Mouse (Mus musculus): ENCODE measurements around the gene Sbk3. TPM values are rescaled to one million over a fixed set of nuclear protein-coding genes. Genes with fewer than 3 reads are reported as not detected.

The Sbk3 gene
- not detected for polyA plus RNA-seq (2015; fragmentation: Illumina TruSeq; extraction: RNeasy Lipid Tissue Mini Kit (QIAGEN cat#74804); ENCODE audit: insufficient read depth, low replicate concordance)

DNA sequence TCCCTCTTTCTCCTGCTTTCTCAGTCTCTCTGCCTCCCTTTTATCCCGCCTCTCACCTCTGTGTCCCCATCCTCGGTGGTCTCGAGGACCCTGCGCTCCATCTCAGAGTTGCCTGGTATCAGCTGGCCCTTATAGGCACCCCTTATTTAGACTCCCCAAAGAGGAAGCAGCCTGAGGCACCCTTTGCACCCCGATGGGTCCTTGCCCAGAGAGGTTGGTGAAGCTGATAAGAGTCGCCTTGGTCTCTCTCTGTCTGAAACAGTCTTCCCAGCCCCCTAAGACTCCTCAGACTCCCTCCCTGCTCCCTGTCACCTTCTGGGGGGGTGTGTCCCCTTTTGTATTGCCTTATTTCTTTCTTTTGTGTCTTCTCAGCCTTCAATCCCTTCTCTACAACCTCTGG, at the start of gene Sbk3:
Gene Sbk3, minus strand, starts transcription at position 101 of the 400 bp plus-strand sequence.

DNA sequence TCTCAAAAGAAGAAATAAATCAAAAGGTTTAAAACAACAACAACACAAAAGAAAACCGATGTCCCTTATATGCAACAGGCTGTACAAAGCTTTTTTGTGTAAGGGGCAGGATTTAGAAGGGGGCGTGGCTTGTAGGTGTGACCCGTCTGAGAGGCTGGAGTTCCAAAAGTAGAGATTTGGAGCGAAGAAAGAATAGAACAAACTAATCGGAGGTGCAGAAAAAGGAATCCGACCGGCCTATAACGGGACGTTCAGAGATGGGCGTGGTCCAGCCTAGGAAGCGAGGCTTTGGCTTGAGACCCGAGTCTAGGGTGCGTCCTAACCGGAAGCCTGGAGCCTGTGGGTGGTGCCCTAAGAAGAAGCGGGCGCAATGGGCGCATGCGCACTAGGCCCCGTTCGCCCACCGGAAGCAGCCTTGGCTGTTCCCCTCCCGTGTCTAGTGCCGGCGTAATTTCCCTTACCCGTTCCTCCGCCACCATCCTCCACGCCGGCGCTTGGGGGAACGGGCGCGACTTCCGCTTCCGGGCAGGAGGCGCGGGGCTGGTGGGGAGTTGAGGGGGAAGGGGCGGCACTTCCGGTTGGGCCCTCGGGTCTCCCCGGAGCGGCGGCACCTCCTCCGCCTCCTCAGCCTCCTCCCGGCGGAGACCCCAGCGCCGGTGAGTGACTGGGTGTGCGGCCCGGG, 49.2 kb upstream of the Sbk3 start, which contains the start of the genes Zfp865 and Ccdc106:
Gene Zfp865, plus strand, starts transcription at position 377 of the 682 bp plus-strand sequence.
Gene Ccdc106, plus strand, starts transcription at position 554 of the 682 bp plus-strand sequence.

DNA sequence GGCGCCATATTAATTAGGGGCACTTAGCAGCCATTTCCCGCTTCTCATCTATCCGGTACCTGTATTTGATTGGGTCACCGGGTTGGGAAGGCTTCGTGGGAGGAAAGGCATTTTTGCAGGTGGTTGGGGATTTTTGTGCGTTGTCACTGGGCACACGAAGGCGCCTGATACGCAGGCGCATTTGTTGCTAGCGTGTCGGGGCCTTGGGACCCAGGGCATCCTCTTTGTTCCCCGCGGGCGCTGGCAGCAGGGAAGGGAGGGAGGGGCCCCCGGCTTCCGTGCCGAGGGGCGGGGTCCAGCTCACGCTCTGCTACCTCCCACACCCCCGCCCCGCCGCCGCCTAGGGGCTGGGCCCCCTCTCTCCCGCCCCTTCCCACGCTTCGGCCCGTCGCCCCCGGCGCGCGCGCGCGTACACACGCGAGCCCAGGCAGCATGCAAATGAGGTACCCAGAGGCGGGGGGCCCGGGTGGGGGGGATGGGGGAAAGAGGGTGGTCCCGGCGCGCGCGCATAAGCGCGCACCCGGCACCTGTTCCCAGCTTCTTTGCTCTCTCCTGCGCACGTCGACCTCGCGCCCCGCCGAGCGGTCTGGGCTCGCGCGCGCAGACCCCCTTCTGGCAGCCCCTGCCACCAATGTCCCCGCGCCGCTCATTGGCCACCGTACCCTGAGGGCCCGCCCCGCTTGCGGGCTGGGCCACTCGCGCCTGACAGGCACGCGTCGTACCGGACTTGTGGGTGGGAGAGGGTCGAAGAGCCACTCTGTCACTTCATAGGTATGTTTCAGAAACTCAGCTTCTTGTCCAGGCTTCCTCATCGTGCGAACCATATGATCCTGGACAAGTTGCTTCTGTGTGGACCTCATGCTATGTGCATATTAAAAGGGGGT, 44.4 kb upstream of the Sbk3 start, which contains the start of gene Gm44973:
Gene Gm44973, plus strand, starts transcription at position 379 of the 884 bp plus-strand sequence.

DNA sequence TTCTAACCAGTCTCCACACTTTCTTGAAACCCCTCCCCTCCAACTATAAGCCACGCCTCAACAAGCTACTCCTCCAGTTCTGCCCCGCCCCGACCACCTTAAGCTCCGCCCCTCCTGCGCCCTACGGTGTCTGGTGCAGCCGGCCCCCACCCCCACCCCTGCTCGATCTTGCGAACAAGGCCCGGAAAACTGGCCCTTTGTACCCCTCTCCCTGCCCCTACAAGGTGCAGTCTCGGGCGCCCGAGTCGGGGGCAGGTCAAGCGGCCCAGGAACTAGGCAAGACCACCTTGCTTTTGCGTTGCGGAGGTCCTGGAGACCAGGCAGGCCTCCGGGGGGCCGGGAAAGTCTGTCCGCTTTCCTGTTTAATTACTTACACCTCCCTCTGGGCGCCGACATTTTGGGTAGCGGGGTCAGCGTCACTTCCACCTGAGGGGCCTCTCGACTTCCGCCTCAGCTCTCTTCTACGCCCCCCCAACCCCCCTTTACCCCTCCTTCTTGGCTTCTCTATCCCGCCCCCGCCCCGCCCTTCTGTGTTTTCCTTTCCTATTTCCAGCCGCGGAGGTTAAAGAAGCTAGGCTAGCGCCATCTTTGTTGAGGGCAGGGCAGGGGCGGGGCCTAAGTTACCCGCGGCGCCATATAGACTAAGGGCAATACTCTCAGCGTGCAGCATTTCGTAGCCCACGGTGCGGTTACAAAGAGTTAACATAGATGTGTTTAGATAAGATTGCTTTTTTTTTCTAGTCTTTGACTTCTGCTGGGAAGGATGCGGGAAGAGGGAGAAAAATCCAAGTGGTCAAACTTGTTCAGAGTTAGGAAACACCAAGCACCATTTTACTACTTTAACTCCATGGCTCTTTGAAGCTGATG, 43.5 kb upstream of the Sbk3 start, which contains the start of the genes Zfp524 and Fiz1:
Gene Zfp524, plus strand, starts transcription at position 165 of the 867 bp plus-strand sequence.
Gene Fiz1, minus strand, starts transcription at position 447 of the 867 bp plus-strand sequence.

DNA sequence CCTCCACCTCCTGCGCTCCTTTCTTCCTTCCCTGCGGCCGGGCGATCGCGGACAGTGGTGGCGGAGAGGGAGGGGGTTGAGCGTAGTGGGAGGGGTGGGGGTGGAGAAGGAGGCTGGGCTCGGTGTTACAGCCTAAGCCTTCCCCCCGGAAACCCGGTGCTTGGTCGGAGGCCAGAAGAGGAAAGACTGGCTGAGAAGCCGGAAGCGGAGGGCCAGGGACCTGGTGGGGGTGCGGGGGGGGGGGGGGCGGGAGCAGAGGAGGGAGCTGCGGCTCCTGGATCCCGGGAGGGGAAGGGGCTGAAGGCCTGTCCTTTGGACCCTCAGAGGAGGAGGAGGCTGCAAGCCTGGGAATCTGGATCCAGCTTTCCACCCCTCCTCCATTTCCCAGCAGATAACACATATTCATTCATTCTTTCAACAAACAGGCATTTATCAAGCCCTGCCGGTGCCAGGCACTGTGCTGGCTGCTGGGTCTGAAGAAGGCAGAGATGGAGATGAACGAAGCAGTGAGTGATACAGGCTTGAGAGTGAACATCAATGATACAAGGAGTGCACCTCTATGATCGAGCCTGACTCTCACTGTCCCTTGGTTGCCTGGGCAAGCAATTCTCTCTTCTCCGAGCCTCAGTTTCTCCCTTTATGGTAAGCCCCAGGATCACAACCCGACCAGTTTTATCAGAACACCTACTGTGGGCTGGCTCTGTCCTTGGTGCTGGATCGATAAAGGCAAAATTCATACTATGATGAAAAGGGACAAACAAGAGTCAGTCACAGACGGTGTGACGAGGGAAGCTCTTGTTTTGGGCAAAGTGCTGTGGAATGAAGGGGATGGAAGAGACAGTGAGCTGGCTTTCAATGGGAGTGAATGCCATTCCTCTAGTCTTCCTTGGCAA, 25.3 kb upstream of the Sbk3 start, which contains the start of gene Zfp579:
Gene Zfp579, minus strand, starts transcription at position 156 of the 893 bp plus-strand sequence.

DNA sequence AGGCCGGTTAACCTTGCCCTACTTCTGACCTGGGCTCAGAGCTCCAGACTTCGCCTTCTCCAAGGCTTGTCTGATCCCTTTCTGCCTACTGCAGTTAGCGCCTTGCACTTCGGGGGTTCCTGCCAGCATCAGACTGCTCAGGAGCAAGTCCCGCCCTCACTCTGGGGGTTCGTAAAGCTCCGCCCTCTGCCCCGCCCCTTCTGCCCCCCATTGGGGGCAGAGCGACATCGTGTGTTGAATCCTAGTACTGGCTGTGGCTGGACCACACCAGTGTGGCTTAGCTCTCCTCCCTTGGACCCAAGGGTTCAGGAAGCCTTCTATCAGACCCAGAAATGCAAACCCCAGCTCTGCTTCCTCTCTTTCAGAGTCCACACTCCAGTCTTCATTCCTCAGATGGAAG, 6.7 kb downstream of the Sbk3 start, which contains the start of gene Sbk2:
Gene Sbk2, minus strand, starts transcription at position 135 of the 400 bp plus-strand sequence.

DNA sequence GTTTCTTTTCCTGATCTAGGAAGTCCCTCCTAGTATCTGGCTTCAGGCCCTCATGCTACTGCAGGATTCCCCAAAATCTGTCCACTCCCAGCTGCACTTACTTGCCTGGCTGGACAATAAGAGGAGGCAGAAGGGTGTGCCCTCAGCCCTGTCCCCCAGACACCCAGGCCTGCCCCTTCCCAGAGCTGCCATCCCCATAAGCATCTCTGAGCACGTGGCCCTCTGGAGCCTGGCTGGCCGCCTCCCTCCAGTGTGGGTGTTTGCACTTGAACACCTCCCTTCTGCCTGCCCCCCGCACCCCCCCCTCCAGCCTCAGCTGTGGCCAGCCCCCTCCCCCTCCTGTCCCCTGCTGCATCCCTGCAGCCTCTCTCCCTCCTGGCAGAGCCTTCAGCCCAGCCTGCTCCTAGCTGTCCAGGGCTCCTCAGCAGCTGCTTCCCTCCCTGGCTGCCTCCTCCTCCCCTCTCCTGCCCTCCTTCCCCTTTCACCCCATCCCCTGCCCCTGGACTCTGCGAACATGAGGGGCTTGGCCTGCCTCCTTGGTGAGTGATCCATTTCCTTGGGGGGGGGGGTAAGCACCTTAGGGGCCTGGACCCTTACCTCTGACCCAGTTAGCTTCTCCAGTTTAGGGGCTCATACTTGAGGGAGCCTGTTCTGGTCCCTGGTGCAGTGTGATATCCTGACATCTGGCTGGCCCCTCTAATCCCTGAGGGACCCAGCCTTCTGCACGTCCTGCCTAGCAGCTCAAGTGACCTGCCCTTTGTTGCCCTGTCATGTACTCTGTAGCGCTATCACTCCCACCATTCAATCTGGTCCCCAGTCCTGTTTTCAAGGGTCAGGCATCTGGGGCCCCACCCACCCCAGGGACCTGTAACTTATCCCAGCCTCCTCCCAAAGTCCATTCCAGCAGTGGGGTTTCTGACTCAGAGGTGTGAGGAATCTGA, 45.3 kb downstream of the Sbk3 start, which contains the start of gene Ssc5d:
Gene Ssc5d, plus strand, starts transcription at position 345 of the 941 bp plus-strand sequence.

DNA sequence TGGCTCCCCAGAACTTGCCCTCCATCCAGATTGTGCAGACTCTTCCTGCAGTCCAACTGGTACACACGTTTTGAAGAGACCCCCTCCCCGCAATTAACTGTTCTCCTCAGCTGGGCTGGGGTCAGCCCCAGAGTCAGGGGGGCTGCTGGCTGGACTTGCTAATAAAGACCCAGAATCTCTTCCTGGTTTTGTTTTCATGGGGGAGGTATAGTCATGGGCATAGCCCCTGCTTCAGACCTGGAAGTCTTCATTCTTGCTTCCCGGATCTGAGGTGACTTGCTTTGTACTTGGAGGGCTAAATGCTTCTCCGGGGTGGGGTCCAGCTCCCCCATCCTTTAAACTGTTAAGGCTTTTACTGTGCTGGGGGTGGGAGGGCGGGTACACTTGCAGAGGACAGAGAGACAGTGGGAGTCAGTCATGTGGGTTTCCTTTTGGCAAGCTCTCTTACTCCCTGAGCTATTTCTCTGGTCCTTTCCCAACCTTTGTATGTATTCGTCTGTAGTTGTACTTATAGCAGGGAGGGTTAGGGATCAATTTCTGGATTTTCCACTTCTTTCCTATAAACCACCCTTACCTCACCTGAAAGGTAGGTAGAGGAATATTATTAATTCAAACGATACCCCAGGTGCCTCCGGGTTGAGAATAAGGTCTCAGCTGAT, 49.0 kb downstream of the Sbk3 start, which contains the start of gene Nat14:
Gene Nat14, plus strand, starts transcription at position 205 of the 659 bp plus-strand sequence.

Other genes with a start within 250 kb of the Sbk3 start
- 8.1 TPM for gene Tmem150b, start 245.9 kb downstream of the Sbk3 start, polyA plus RNA-seq (2015; fragmentation: Illumina TruSeq; extraction: RNeasy Lipid Tissue Mini Kit (QIAGEN cat#74804); ENCODE audit: insufficient read depth, low replicate concordance)
- gene Kmt5c, start 231.1 kb downstream of the Sbk3 start, polyA plus RNA-seq (2015; fragmentation: Illumina TruSeq; extraction: RNeasy Lipid Tissue Mini Kit (QIAGEN cat#74804); ENCODE audit: insufficient read depth, low replicate concordance), result 30.4 TPM
- 5.1 TPM for gene Cox6b2, start 218.1 kb downstream of the Sbk3 start, polyA plus RNA-seq (2015; fragmentation: Illumina TruSeq; extraction: RNeasy Lipid Tissue Mini Kit (QIAGEN cat#74804); ENCODE audit: insufficient read depth, low replicate concordance)
- not detected for gene Fam71e2, start 199.9 kb downstream of the Sbk3 start, polyA plus RNA-seq (2015; fragmentation: Illumina TruSeq; extraction: RNeasy Lipid Tissue Mini Kit (QIAGEN cat#74804); ENCODE audit: insufficient read depth, low replicate concordance)
- gene Il11, start 188.3 kb downstream of the Sbk3 start, polyA plus RNA-seq (2015; fragmentation: Illumina TruSeq; extraction: RNeasy Lipid Tissue Mini Kit (QIAGEN cat#74804); ENCODE audit: insufficient read depth, low replicate concordance), result 0.11 TPM
- gene Tmem190, start 188.2 kb downstream of the Sbk3 start, polyA plus RNA-seq (2015; fragmentation: Illumina TruSeq; extraction: RNeasy Lipid Tissue Mini Kit (QIAGEN cat#74804); ENCODE audit: insufficient read depth, low replicate concordance), result not detected
- gene Tmem238, start 181.5 kb downstream of the Sbk3 start, polyA plus RNA-seq (2015; fragmentation: Illumina TruSeq; extraction: RNeasy Lipid Tissue Mini Kit (QIAGEN cat#74804); ENCODE audit: insufficient read depth, low replicate concordance), result 1.6 TPM
- gene Rpl28, start 178.3 kb downstream of the Sbk3 start, polyA plus RNA-seq (2015; fragmentation: Illumina TruSeq; extraction: RNeasy Lipid Tissue Mini Kit (QIAGEN cat#74804); ENCODE audit: insufficient read depth, low replicate concordance), result 457 TPM
- gene Ube2s, start 158.6 kb downstream of the Sbk3 start, polyA plus RNA-seq (2015; fragmentation: Illumina TruSeq; extraction: RNeasy Lipid Tissue Mini Kit (QIAGEN cat#74804); ENCODE audit: insufficient read depth, low replicate concordance), result 78.0 TPM
- 0.07 TPM for gene Shisa7, start 126.5 kb downstream of the Sbk3 start, polyA plus RNA-seq (2015; fragmentation: Illumina TruSeq; extraction: RNeasy Lipid Tissue Mini Kit (QIAGEN cat#74804); ENCODE audit: insufficient read depth, low replicate concordance)
- 9.3 TPM for gene Isoc2b, start 100.9 kb downstream of the Sbk3 start, polyA plus RNA-seq (2015; fragmentation: Illumina TruSeq; extraction: RNeasy Lipid Tissue Mini Kit (QIAGEN cat#74804); ENCODE audit: insufficient read depth, low replicate concordance)
- gene Isoc2a, start 94.0 kb downstream of the Sbk3 start, polyA plus RNA-seq (2015; fragmentation: Illumina TruSeq; extraction: RNeasy Lipid Tissue Mini Kit (QIAGEN cat#74804); ENCODE audit: insufficient read depth, low replicate concordance), result 4.7 TPM
- not detected for gene Gm36210, start 64.7 kb downstream of the Sbk3 start, polyA plus RNA-seq (2015; fragmentation: Illumina TruSeq; extraction: RNeasy Lipid Tissue Mini Kit (QIAGEN cat#74804); ENCODE audit: insufficient read depth, low replicate concordance)
- 1.1 TPM for gene Zfp628, start 56.0 kb downstream of the Sbk3 start, polyA plus RNA-seq (2015; fragmentation: Illumina TruSeq; extraction: RNeasy Lipid Tissue Mini Kit (QIAGEN cat#74804); ENCODE audit: insufficient read depth, low replicate concordance)
- 2.1 TPM for gene Nat14, start 49.1 kb downstream of the Sbk3 start, polyA plus RNA-seq (2015; fragmentation: Illumina TruSeq; extraction: RNeasy Lipid Tissue Mini Kit (QIAGEN cat#74804); ENCODE audit: insufficient read depth, low replicate concordance)
- gene Ssc5d, start 45.4 kb downstream of the Sbk3 start, polyA plus RNA-seq (2015; fragmentation: Illumina TruSeq; extraction: RNeasy Lipid Tissue Mini Kit (QIAGEN cat#74804); ENCODE audit: insufficient read depth, low replicate concordance), result 1.2 TPM
- 0.76 TPM for gene Sbk2, start 6.8 kb downstream of the Sbk3 start, polyA plus RNA-seq (2015; fragmentation: Illumina TruSeq; extraction: RNeasy Lipid Tissue Mini Kit (QIAGEN cat#74804); ENCODE audit: insufficient read depth, low replicate concordance)
- gene Zfp579, start 25.0 kb upstream of the Sbk3 start, polyA plus RNA-seq (2015; fragmentation: Illumina TruSeq; extraction: RNeasy Lipid Tissue Mini Kit (QIAGEN cat#74804); ENCODE audit: insufficient read depth, low replicate concordance), result 38.0 TPM
- gene Zfp524, start 43.2 kb upstream of the Sbk3 start, polyA plus RNA-seq (2015; fragmentation: Illumina TruSeq; extraction: RNeasy Lipid Tissue Mini Kit (QIAGEN cat#74804); ENCODE audit: insufficient read depth, low replicate concordance), result 1.5 TPM
- gene Fiz1, start 43.5 kb upstream of the Sbk3 start, polyA plus RNA-seq (2015; fragmentation: Illumina TruSeq; extraction: RNeasy Lipid Tissue Mini Kit (QIAGEN cat#74804); ENCODE audit: insufficient read depth, low replicate concordance), result 22.3 TPM
- 0.32 TPM for gene Gm44973, start 44.3 kb upstream of the Sbk3 start, polyA plus RNA-seq (2015; fragmentation: Illumina TruSeq; extraction: RNeasy Lipid Tissue Mini Kit (QIAGEN cat#74804); ENCODE audit: insufficient read depth, low replicate concordance)
- 25.1 TPM for gene Zfp865, start 49.2 kb upstream of the Sbk3 start, polyA plus RNA-seq (2015; fragmentation: Illumina TruSeq; extraction: RNeasy Lipid Tissue Mini Kit (QIAGEN cat#74804); ENCODE audit: insufficient read depth, low replicate concordance)
- gene Ccdc106, start 49.4 kb upstream of the Sbk3 start, polyA plus RNA-seq (2015; fragmentation: Illumina TruSeq; extraction: RNeasy Lipid Tissue Mini Kit (QIAGEN cat#74804); ENCODE audit: insufficient read depth, low replicate concordance), result not detected
- 3.0 TPM for gene 4632433K11Rik, start 63.0 kb upstream of the Sbk3 start, polyA plus RNA-seq (2015; fragmentation: Illumina TruSeq; extraction: RNeasy Lipid Tissue Mini Kit (QIAGEN cat#74804); ENCODE audit: insufficient read depth, low replicate concordance)
- 4.7 TPM for gene Zfp784, start 67.3 kb upstream of the Sbk3 start, polyA plus RNA-seq (2015; fragmentation: Illumina TruSeq; extraction: RNeasy Lipid Tissue Mini Kit (QIAGEN cat#74804); ENCODE audit: insufficient read depth, low replicate concordance)
- 2.7 TPM for gene Zfp580, start 80.4 kb upstream of the Sbk3 start, polyA plus RNA-seq (2015; fragmentation: Illumina TruSeq; extraction: RNeasy Lipid Tissue Mini Kit (QIAGEN cat#74804); ENCODE audit: insufficient read depth, low replicate concordance)
- gene U2af2, start 91.0 kb upstream of the Sbk3 start, polyA plus RNA-seq (2015; fragmentation: Illumina TruSeq; extraction: RNeasy Lipid Tissue Mini Kit (QIAGEN cat#74804); ENCODE audit: insufficient read depth, low replicate concordance), result 149 TPM
- 42.4 TPM for gene Epn1, start 109.1 kb upstream of the Sbk3 start, polyA plus RNA-seq (2015; fragmentation: Illumina TruSeq; extraction: RNeasy Lipid Tissue Mini Kit (QIAGEN cat#74804); ENCODE audit: insufficient read depth, low replicate concordance)
- not detected for gene Rfpl4, start 145.8 kb upstream of the Sbk3 start, polyA plus RNA-seq (2015; fragmentation: Illumina TruSeq; extraction: RNeasy Lipid Tissue Mini Kit (QIAGEN cat#74804); ENCODE audit: insufficient read depth, low replicate concordance)
- 1.2 TPM for gene Rasl2-9, start 154.8 kb upstream of the Sbk3 start, polyA plus RNA-seq (2015; fragmentation: Illumina TruSeq; extraction: RNeasy Lipid Tissue Mini Kit (QIAGEN cat#74804); ENCODE audit: insufficient read depth, low replicate concordance)
- not detected for gene Vmn1r55, start 178.5 kb upstream of the Sbk3 start, polyA plus RNA-seq (2015; fragmentation: Illumina TruSeq; extraction: RNeasy Lipid Tissue Mini Kit (QIAGEN cat#74804); ENCODE audit: insufficient read depth, low replicate concordance)
- gene Vmn1r56, start 225.6 kb upstream of the Sbk3 start, polyA plus RNA-seq (2015; fragmentation: Illumina TruSeq; extraction: RNeasy Lipid Tissue Mini Kit (QIAGEN cat#74804); ENCODE audit: insufficient read depth, low replicate concordance), result not detected
- gene Vmn1r57, start 247.3 kb upstream of the Sbk3 start, polyA plus RNA-seq (2015; fragmentation: Illumina TruSeq; extraction: RNeasy Lipid Tissue Mini Kit (QIAGEN cat#74804); ENCODE audit: insufficient read depth, low replicate concordance), result not detected